Mouse (Mus musculus) central nervous system, embryonic 14 days (tissue): ENCODE data around the gene Olfr642. TPM values are rescaled to one million over a fixed set of nuclear protein-coding genes. Genes with fewer than 3 reads are reported as not detected.

Experiments
- polyA plus RNA-seq: library from polyadenylated mRNA; depleted of rRNA; stranded (reverse); fragments of >200 nt; gene quantifications from 2 replicates; pipeline ENCODE4 v1.2.3, GENCODE M21; 2012; rRNA removed

Olfr642 gene
- not detected in 2 replicates for polyA plus RNA-seq

DNA sequence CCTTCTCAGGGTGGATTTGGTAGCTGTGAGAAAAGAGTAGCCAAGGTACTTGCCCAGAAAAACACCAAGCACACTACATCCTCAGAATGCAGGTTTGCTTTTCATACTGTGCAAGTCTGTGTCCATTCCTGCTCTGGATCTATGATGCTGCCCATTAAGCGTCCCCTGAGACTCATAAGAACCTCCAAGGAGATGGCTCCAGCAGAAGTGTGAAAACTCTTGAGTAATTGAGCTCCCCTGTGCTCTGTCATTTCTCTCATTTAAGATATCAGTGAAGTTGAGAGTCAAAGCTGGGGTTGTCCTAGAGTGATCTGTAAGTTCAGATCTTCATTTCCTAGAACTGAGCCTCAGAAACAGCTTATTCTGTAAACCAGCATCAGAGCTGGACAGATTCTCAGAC is at the start of gene Olfr642:
Olfr642 (minus strand) TSS at position 101 of the 400 bp plus-strand sequence.

DNA sequence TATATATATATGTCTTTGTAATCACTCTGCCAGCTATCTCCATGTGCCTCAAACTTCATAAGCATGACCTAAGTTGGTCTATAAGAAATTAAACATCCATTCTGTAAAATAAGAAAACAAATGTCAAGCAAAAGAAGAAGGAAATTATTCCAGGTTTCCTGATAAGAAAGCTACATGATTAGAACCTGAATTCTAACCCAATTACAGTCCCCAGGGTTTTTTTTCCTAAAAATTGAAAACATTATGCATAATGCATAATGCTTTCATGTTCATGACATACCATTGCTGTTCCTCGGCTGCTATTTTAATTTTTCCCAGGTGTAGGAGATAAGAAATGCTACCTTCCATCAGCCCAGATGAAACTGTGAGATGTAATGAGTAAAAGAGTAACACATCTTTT is 32.9 kb upstream of the Olfr642 start, which contains the start of gene Olfr645:
Olfr645 (minus strand) TSS at position 101 of the 400 bp plus-strand sequence.

GRCm38 (mm10) chr7:104071769-104072168 is 19.3 kb upstream of the Olfr642 start, which contains the start of gene Olfr644:
Gene Olfr644 (minus strand): TSS chr7:104071869.

DNA sequence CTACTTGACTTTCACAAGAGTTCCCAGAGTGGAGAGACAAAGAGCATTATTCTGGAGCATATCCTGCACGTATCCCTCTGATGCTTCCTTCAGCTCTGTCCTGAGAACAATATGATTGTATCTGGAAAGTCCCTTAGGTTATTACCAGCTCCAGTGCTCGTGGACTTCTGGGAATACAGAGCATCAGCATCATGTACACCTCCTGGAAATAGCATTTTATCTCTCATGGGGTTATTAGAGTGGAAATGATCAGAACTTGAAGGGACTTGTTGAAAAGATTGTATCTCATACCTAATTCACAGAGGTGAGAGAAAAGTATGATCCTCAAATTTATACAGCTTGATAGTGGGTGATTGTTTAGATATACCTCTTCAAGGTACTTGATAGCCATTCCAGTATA is 8.9 kb upstream of the Olfr642 start, which contains the start of gene 4930516K23Rik:
4930516K23Rik (minus strand) TSS at position 101 of the 400 bp plus-strand sequence.

GRCm38 (mm10) chr7:104035145-104035544 is 17.3 kb downstream of the Olfr642 start, which contains the start of gene Olfr641:
Gene Olfr641 (plus strand): TSS chr7:104035445.

GRCm38 (mm10) chr7:104025473-104025872 is 27.0 kb downstream of the Olfr642 start, which contains the start of gene Olfr640:
Gene Olfr640 (minus strand): TSS chr7:104025573.

DNA sequence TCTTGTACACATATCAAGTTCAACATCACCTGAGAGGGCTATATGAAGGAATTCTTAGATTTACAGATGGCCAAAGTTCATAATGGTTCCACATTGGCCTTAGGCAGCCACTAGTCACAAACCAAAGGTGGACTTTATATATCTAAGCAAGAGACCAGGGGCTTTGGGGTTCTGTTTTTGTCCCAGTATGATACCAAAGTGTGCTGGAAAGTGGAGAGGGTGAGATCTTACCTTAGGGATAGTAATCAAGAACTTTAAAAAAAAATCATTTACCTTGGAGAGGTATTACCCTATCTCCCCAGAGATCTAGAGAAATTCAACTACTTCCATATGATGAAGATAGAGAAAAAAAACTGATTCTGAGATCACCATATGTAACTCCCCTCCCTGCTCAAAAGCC is 35.3 kb downstream of the Olfr642 start, which contains the start of gene Olfr639:
Olfr639 (minus strand) TSS at position 101 of the 400 bp plus-strand sequence.

GRCm38 (mm10) chr7:103998446-103998845 is 54.0 kb downstream of the Olfr642 start, which contains the start of gene Olfr638:
Gene Olfr638 (plus strand): TSS chr7:103998746.

Other genes starting within 250 kb of the Olfr642 start
- gene Hbb-bt, start 238.7 kb downstream of the Olfr642 start, polyA plus RNA-seq = 762 and 1,375 TPM in 2 replicates
- 2,826 and 5,558 TPM in 2 replicates for gene Hbb-bs, start 224.6 kb downstream of the Olfr642 start, polyA plus RNA-seq
- gene Hbb-bh2, start 212.1 kb downstream of the Olfr642 start, polyA plus RNA-seq = not detected in 2 replicates
- gene Hbb-bh1, start 209.5 kb downstream of the Olfr642 start, polyA plus RNA-seq = 7.1 and 8.0 TPM in 2 replicates
- 602 and 840 TPM in 2 replicates for gene Hbb-y, start 199.4 kb downstream of the Olfr642 start, polyA plus RNA-seq
- gene Olfr66, start 166.4 kb downstream of the Olfr642 start, polyA plus RNA-seq = not detected in 2 replicates
- not detected in 2 replicates for gene Olfr64, start 158.2 kb downstream of the Olfr642 start, polyA plus RNA-seq
- not detected in 2 replicates for gene Olfr65, start 149.2 kb downstream of the Olfr642 start, polyA plus RNA-seq
- gene Olfr631, start 123.8 kb downstream of the Olfr642 start, polyA plus RNA-seq = not detected in 2 replicates
- not detected in 2 replicates for gene Olfr632, start 118.3 kb downstream of the Olfr642 start, polyA plus RNA-seq
- not detected in 2 replicates for gene Olfr633, start 108.2 kb downstream of the Olfr642 start, polyA plus RNA-seq
- not detected in 2 replicates for gene Olfr635, start 81.5 kb downstream of the Olfr642 start, polyA plus RNA-seq
- gene Olfr638, start 53.9 kb downstream of the Olfr642 start, polyA plus RNA-seq = not detected in 2 replicates
- not detected in 2 replicates for gene Olfr639, start 35.4 kb downstream of the Olfr642 start, polyA plus RNA-seq
- not detected in 2 replicates for gene Olfr640, start 27.1 kb downstream of the Olfr642 start, polyA plus RNA-seq
- gene Olfr641, start 17.2 kb downstream of the Olfr642 start, polyA plus RNA-seq = not detected in 2 replicates
- not detected in 2 replicates for gene 4930516K23Rik, start 8.8 kb upstream of the Olfr642 start, polyA plus RNA-seq
- not detected in 2 replicates for gene Olfr644, start 19.2 kb upstream of the Olfr642 start, polyA plus RNA-seq
- gene Olfr645, start 32.8 kb upstream of the Olfr642 start, polyA plus RNA-seq = not detected in 2 replicates
- not detected in 2 replicates for gene Olfr646, start 52.2 kb upstream of the Olfr642 start, polyA plus RNA-seq
- gene Ubqln5, start 77.2 kb upstream of the Olfr642 start, polyA plus RNA-seq = not detected in 2 replicates
- gene Olfr643, start 84.7 kb upstream of the Olfr642 start, polyA plus RNA-seq = not detected in 2 replicates
- gene Ubqln3, start 90.6 kb upstream of the Olfr642 start, polyA plus RNA-seq = not detected in 2 replicates
- not detected in 2 replicates for gene Ubqlnl, start 97.9 kb upstream of the Olfr642 start, polyA plus RNA-seq
- 0.15 TPM in 1 of 2 replicates, not detected in the other for gene Olfm5, start 112.2 kb upstream of the Olfr642 start, polyA plus RNA-seq
- gene Olfr648, start 130.7 kb upstream of the Olfr642 start, polyA plus RNA-seq = 0.10 TPM in 2 replicates
- gene Olfr649, start 143.3 kb upstream of the Olfr642 start, polyA plus RNA-seq = not detected in 2 replicates
- gene Trim6, start 166.1 kb upstream of the Olfr642 start, polyA plus RNA-seq = 0.45 and 0.96 TPM in 2 replicates
- 2.0 and 2.7 TPM in 2 replicates for gene Trim34a, start 191.8 kb upstream of the Olfr642 start, polyA plus RNA-seq
- 0.17 and 0.24 TPM in 2 replicates for gene Trim5, start 235.4 kb upstream of the Olfr642 start, polyA plus RNA-seq